Mouse (Mus musculus) 416B (cell line): Measurements from ENCODE around the gene Map7.

ENCODE experiments used
- DNase-seq: peaks from one replicate; pipeline ENCODE4 v3.0.0; 2011; ENCODE audit warnings: low read depth

Map7 gene

GRCm38 (mm10) chr10:20153507-20153906, 5.2 kb downstream of the Map7 start:
- DNase-seq, result peak; percentile 81

DNA sequence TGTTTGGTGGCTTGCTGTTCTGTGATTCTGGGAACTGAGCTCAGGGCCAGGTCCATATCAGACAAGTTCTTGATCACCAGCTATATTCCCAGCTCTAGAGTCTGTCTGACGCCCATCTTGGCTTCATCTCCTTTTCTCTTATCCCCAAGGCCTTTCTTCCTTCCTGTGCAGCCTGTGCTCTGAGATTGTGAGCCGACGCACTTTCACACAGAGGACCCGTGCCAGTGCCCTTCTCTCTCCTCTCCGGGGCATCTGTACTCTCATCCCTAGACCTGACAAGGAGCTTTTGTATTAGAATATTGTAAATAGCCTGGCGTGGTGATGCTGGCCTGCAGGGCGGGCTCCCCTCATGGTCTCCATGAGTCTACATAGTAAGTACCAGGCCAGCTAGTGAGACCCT, 7.1 kb downstream of the Map7 start:
- peak; percentile 67 for DNase-seq

DNA sequence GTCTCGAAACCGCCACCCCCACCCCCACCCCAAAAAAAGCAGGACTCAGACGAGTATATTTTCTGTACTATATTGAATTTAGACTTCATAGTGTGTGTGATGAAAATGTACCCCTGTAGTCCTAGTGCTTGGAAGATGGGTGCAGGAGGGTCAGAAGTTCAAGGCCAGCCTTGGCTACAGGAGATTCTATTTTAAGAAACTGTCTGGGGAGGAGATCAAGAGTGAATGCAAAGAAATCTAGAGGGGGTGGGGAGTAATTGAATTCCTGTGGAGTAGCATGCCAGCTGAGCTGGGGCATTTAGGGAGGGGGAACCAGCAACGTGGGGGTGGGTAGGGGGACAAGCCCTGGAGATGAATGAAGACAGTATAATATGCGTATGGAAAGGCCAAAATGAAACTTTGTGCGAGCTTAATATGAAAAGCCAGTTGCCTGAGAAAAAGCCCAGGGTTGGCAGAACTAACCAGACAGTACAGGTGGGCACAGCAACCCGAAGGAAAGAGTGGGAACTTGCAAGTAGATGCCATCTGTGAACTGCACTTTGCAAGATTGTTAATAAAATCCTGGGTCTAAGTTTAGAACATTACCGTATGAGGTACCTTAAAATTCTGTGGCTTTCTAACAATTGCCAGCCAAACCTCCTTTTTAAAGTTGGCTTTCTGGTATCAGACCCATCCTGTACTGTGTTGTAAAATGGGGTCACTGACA, 8.9 kb downstream of the Map7 start:
- no peak for DNase-seq

DNA sequence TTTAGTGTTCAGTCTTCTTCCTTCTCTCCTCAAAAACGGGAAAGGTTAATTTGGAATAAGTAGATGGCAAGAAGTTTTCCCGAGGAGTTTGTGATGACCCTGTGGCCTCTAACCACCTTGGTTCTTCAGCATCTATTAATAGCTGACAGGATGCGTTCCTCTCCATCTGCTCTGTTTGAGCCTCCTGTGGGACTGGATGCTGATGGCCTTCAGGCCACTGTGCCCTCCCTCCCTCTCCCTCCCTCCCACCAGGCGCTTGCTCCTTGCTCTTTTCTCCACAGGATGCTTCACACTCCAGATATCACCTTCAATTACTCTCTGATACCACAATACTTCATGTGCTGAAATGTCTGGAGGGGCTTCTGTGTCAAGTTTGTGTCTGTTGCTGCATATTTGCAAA, 10.5 kb downstream of the Map7 start:
- no peak for DNase-seq

DNA sequence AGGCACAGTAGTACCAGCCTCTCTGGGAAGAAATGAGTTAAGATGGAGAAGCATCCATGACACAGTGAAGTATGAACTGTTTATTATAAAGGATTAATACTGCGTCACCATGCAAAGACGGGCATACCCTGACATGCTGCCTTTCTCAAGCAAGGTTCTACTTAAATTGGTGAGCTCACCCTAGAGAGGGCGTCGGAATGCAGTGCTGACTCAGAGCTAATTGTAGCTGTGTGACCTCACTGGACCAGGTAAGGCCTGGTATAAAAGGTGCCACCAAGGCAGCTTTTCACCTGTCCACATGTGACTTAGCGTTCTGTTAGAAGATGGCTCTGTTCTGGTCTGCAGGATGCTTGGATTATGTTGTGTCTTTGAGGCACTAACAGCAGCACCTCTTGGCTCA, 11.0 kb downstream of the Map7 start:
- no peak for DNase-seq

DNA sequence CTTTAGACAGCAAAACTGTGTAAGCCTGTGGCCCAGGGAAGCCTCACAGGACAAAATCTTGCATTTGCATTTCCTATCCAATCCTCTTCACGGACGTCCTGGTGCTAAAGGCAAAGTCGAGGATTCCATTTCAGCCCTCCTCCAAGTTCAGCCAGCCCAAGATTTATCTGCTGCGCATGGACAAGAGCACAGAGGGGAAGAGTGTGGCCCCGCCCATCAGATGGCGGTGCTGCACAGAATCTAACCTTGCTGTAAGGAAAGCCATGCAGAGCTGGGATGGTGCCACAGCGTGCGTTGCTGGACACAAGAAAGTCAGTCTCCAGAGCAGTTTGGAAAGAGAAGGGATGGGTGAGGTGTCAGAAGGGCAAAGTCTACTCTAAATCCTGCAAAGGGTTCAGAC, 12.6 kb downstream of the Map7 start:
- peak; percentile 55 for DNase-seq

DNA sequence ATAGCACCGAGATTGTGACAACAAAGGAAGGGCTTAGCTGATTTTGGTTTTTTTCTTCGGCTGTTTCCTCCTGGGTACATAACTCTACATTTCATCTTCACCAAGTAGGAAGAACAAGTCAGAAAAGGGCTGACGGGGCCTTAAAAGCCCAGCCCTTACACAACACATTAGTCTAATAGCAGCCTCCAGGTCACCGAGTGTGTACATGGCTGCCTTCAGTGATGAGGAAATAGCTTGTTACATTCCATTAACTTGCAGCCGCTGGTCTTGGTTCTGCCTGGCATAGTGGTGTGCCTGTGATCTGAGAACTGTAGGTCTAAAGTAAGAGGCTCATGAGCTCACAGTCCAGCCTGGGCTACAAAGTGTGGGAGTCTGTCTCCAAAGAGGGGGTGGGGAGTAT, 16.5 kb downstream of the Map7 start:
- no peak for DNase-seq

DNA sequence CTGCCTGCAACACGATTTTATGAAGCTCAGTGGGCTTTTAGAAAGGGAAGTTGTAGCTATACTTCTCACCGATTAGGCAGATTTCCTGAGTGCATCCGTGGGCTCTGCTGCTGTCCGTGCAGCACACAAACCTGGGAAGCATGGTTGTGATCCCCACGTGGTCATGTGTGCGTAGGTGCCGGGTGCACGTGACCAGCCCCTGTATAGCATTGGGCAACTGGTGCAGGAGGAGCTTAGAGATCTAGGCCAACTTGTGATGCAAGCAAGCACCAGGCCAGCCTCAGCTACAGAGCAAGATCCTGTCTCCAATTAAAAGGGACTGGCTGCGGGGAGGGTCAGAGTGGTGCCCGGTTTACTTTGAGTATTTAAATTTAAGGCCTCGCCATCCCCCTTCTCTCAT, 18.5 kb downstream of the Map7 start:
- peak; percentile 63 for DNase-seq

GRCm38 (mm10) chr10:20167467-20167866, 19.2 kb downstream of the Map7 start:
- DNase-seq, result peak; percentile 84

DNA sequence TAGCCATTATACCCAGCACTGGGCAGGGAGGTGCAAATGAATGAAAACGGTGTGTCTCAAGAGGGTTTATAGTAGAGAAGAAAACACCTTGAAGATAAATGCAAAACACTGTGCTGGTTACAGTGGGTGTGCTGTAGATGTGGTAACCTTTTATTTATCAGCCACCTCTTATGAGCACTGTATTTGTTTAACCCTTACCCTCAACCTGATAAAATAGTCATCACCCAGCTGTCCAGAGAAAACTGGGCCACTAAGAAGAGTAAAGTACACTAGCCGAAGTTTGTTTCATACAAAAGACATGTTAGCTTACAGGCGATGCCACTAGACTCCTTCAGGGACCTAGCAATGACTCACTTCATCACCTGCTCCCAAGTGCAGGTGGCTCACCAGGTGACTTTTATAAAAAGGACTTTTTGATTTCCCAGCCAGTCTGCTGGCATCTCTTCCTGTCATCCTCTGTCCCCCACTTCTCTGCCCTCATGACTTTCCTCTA, 21.0 kb downstream of the Map7 start:
- DNase-seq, result no peak

- no peak for DNase-seq
Measured at GRCm38 (mm10) chr10:20169927-20170604, 21.8 kb downstream of the Map7 start.

GRCm38 (mm10) chr10:20170605-20171088, 22.4 kb downstream of the Map7 start:
- peak; percentile 32 for DNase-seq

GRCm38 (mm10) chr10:20171209-20171608, 22.9 kb downstream of the Map7 start:
- DNase-seq, result no peak

- no peak for DNase-seq
Measured at GRCm38 (mm10) chr10:20171756-20172155, 23.5 kb downstream of the Map7 start.

GRCm38 (mm10) chr10:20173733-20174132, 25.5 kb downstream of the Map7 start:
- DNase-seq, result no peak

- DNase-seq, result peak; percentile 21
Measured at GRCm38 (mm10) chr10:20176054-20176453, 27.8 kb downstream of the Map7 start.

DNA sequence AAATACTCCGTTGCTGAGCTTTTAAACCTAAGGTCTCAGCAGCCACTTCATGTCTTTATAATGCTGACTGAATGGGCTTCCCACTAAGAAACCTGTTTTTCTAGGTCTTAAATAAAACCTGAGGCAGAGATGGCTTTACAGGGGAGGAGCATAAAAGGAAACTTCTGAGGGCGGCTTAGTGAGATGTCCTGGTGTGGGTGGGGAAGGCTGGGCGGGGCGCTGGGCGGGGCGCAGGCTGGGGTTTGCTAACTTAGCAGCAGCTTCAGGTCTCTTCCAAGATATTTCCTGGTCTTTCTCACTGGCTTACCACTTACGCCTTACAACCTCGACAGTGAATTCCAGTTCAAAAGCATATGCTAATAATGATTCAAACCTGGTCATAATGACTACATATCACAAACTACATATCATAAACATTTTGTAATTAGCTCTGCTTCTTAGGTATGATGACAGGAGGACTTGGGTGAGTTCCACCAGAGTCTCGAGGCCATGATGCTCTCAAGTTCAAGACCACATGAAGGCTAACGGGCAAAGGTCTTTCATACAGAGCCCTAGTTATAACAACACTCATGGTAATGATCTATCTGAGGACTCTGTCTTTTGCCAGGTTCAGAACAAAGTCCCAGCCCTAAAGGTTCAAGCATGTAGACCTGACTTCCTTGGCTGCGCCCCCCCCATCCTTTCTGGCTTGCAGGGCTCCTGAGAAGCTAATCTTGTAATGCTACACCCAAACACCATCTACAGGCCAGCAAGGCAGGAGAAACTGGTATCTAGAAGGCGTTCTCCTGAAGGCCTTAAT, 30.7 kb downstream of the Map7 start:
- DNase-seq, result no peak

DNA sequence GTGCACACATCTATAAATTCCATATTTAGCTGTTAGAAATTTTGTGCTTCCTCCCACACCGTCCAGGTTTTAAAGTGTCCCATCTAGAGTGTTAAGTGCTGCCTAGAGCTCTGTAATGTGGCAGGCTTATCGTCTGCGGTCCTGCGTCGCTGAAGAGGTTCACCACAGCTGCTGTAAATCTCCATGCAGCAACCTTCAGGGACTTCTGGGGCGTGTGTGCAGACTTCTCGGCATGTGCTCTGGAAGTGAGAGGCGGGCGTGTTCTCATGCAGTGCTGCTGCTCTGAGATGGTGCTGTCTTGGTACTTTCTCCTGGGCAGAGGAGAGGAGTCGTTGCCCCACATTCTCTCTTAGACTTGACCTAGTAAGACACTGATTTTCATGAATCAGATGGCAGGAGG, 32.9 kb downstream of the Map7 start:
- no peak for DNase-seq

- no peak for DNase-seq
Measured at GRCm38 (mm10) chr10:20181680-20182399, 33.6 kb downstream of the Map7 start.

DNA sequence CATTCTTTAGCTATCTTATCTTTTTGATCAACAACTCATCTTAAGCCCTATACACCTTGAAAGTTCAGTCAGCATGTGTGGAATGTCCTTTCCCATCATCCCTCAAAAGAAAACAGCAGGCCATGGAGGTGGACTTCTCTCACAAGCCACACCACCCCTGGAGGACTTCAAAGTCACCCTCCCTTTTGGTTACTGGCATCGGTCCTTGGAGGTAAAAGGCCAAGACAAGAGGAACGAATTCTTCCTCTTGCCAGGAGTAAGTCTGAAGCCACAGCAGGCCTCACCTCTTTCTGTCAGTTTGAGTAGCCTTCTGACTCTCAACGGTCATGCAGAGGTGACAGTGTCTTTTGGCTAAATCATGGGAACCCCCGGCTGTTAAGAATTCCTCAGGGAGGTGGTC, 36.1 kb downstream of the Map7 start:
- DNase-seq, result no peak

- no peak for DNase-seq
Measured at GRCm38 (mm10) chr10:20185264-20185663, 37.0 kb downstream of the Map7 start.

GRCm38 (mm10) chr10:20185806-20186205, 37.5 kb downstream of the Map7 start:
- no peak for DNase-seq
